Mouse (Mus musculus): Measurements from ENCODE around the gene B3gnt2. TPM values are rescaled to one million over a fixed set of nuclear protein-coding genes. Genes with fewer than 3 reads are reported as not detected.

Gene B3gnt2
- total RNA-seq (2012; rRNA removed) = 25.7 and 52.9 TPM in 2 replicates

GRCm38 (mm10) chr11:22860335-22861227, at the start of gene B3gnt2:
TSS of gene B3gnt2 (minus strand) at chr11:22860961.
- in situ Hi-C loops (cut with MboI; ENCODE audit: low sequenced_read_pairs in 2 of 2, unreplicated experiment in 2 of 2) = no loop called here
- Histone ChIP-seq H3K9me3 (ENCODE audit: control insufficient read depth, insufficient read depth, low read depth, low read length) (no peaks in the 10 kb centered on the region), H3K4me1 (ENCODE audit: control insufficient read depth in 2 of 2, insufficient read depth in 2 of 2, low read length in 2 of 2, poor library complexity in 1 of 2) (peaks cover 6 to 8% of the 10 kb centered on the region in 2 experiments; a peak in 2 of 4 replicates), H3K36me3 (ENCODE audit: control insufficient read depth, insufficient read depth, low read length, poor library complexity, severe bottlenecking) (no peaks in the 10 kb centered on the region), H3K27ac (ENCODE audit: insufficient read depth, low read depth, low read length, poor library complexity, severe bottlenecking) (peak within 1 kb of the TSS; percentile 86), H3K9ac (ENCODE audit: insufficient read depth, low read depth, low read length, poor library complexity, severe bottlenecking) (peak within 1 kb of the TSS; percentile 78), H3K4me3 (ENCODE audit: insufficient read depth in 1 of 2, low read depth in 1 of 2, low read length in 2 of 2, poor library complexity in 1 of 2, severe bottlenecking in 1 of 2) (peak within 1 kb of the TSS; percentile 94 to 97)
- TF ChIP-seq ZC3H11A (IDR thresholded peaks at IDR 0.05; ENCODE audit: borderline replicate concordance, low read depth, low read length) (no peak), CHD2 (IDR thresholded peaks at IDR 0.05; ENCODE audit: low read depth, low read length) (0 out of 2 replicates have a peak, but pooled peaks have one; percentile 23), HCFC1 (IDR thresholded peaks at IDR 0.05; ENCODE audit: borderline replicate concordance, insufficient read depth, low read length) (peak; percentile 31; the same call in 1 of the 2 replicates), ZNF384 (IDR thresholded peaks at IDR 0.05; ENCODE audit: low read depth, low read length) (peak; percentile 94)
- DNase-seq (ENCODE audit: low read depth, low spot score) = peak; percentile 41

- Histone ChIP-seq H3K36me3 (ENCODE audit: control insufficient read depth, insufficient read depth, low read length, poor library complexity, severe bottlenecking) (no peaks in the 10 kb centered on the region), H3K9ac (ENCODE audit: insufficient read depth, low read depth, low read length, poor library complexity, severe bottlenecking) (no peak overlapping the region), H3K4me3 (ENCODE audit: insufficient read depth in 1 of 2, low read depth in 1 of 2, low read length in 2 of 2, poor library complexity in 1 of 2, severe bottlenecking in 1 of 2) (no peak overlapping the region), H3K4me1 (ENCODE audit: control insufficient read depth in 2 of 2, insufficient read depth in 2 of 2, low read length in 2 of 2, poor library complexity in 1 of 2) (no peaks in the 10 kb centered on the region), H3K9me3 (ENCODE audit: control insufficient read depth, insufficient read depth, low read depth, low read length) (no peaks in the 10 kb centered on the region; the same call in 1 of the 2 replicates), H3K27ac (ENCODE audit: insufficient read depth, low read depth, low read length, poor library complexity, severe bottlenecking) (no peak overlapping the region)
- in situ Hi-C loops (cut with MboI; ENCODE audit: low sequenced_read_pairs in 2 of 2, unreplicated experiment in 2 of 2) = no loop called here
- TF ChIP-seq MAFK (IDR thresholded peaks at IDR 0.05; ENCODE audit: insufficient read depth, low read depth, low read length) (no peak), CHD2 (IDR thresholded peaks at IDR 0.05; ENCODE audit: low read depth, low read length) (no peak), HCFC1 (IDR thresholded peaks at IDR 0.05; ENCODE audit: borderline replicate concordance, insufficient read depth, low read length) (no peak), ZC3H11A (IDR thresholded peaks at IDR 0.05; ENCODE audit: borderline replicate concordance, low read depth, low read length) (no peak), ZNF384 (IDR thresholded peaks at IDR 0.05; ENCODE audit: low read depth, low read length) (no peak)
- DNase-seq (ENCODE audit: low read depth, low spot score) = no peak
Observed at GRCm38 (mm10) chr11:22906453-22906865, 45.7 kb upstream of the B3gnt2 start.

GRCm38 (mm10) chr11:22902923-22903322, 42.2 kb upstream of the B3gnt2 start:
- Histone ChIP-seq H3K4me3 (ENCODE audit: insufficient read depth in 1 of 2, low read depth in 1 of 2, low read length in 2 of 2, poor library complexity in 1 of 2, severe bottlenecking in 1 of 2) (no peak overlapping the region), H3K36me3 (ENCODE audit: control insufficient read depth, insufficient read depth, low read length, poor library complexity, severe bottlenecking) (no peaks in the 10 kb centered on the region), H3K9me3 (ENCODE audit: control insufficient read depth, insufficient read depth, low read depth, low read length) (no peaks in the 10 kb centered on the region; the same call in 1 of the 2 replicates), H3K4me1 (ENCODE audit: control insufficient read depth in 2 of 2, insufficient read depth in 2 of 2, low read length in 2 of 2, poor library complexity in 1 of 2) (peaks cover 0 to 5% of the 10 kb centered on the region in 2 experiments; a peak in 2 of 4 replicates), H3K9ac (ENCODE audit: insufficient read depth, low read depth, low read length, poor library complexity, severe bottlenecking) (no peak overlapping the region), H3K27ac (ENCODE audit: insufficient read depth, low read depth, low read length, poor library complexity, severe bottlenecking) (no peak overlapping the region)
- in situ Hi-C loops (cut with MboI; ENCODE audit: low sequenced_read_pairs in 2 of 2, unreplicated experiment in 2 of 2) = no loop called here
- no peak for DNase-seq (ENCODE audit: low read depth, low spot score)
- no peak for TF ChIP-seq CHD2 (IDR thresholded peaks at IDR 0.05; ENCODE audit: low read depth, low read length)
- no peak for TF ChIP-seq MAFK (IDR thresholded peaks at IDR 0.05; ENCODE audit: insufficient read depth, low read depth, low read length)
- TF ChIP-seq ZNF384 (IDR thresholded peaks at IDR 0.05; ENCODE audit: low read depth, low read length) = no peak
- no peak for TF ChIP-seq HCFC1 (IDR thresholded peaks at IDR 0.05; ENCODE audit: borderline replicate concordance, insufficient read depth, low read length)
- no peak for TF ChIP-seq ZC3H11A (IDR thresholded peaks at IDR 0.05; ENCODE audit: borderline replicate concordance, low read depth, low read length)

GRCm38 (mm10) chr11:22900041-22900440, 39.3 kb upstream of the B3gnt2 start:
- DNase-seq (ENCODE audit: low read depth, low spot score) = peak; percentile 9
- TF ChIP-seq HCFC1 (IDR thresholded peaks at IDR 0.05; ENCODE audit: borderline replicate concordance, insufficient read depth, low read length) (no peak), CHD2 (IDR thresholded peaks at IDR 0.05; ENCODE audit: low read depth, low read length) (no peak), ZNF384 (IDR thresholded peaks at IDR 0.05; ENCODE audit: low read depth, low read length) (no peak), ZC3H11A (IDR thresholded peaks at IDR 0.05; ENCODE audit: borderline replicate concordance, low read depth, low read length) (no peak), MAFK (IDR thresholded peaks at IDR 0.05; ENCODE audit: insufficient read depth, low read depth, low read length) (no peak)
- no peaks in the 10 kb centered on the region; the same call in 1 of the 2 replicates for H3K9me3 ChIP-seq (ENCODE audit: control insufficient read depth, insufficient read depth, low read depth, low read length)
- no peak overlapping the region for H3K27ac ChIP-seq (ENCODE audit: insufficient read depth, low read depth, low read length, poor library complexity, severe bottlenecking)
- in situ Hi-C loops (cut with MboI; ENCODE audit: low sequenced_read_pairs in 2 of 2, unreplicated experiment in 2 of 2) = no loop called here
- peaks cover 0 to 7% of the 10 kb centered on the region in 2 experiments; a peak in 2 of 4 replicates for H3K4me1 ChIP-seq (ENCODE audit: control insufficient read depth in 2 of 2, insufficient read depth in 2 of 2, low read length in 2 of 2, poor library complexity in 1 of 2)
- no peak overlapping the region for H3K4me3 ChIP-seq (ENCODE audit: insufficient read depth in 1 of 2, low read depth in 1 of 2, low read length in 2 of 2, poor library complexity in 1 of 2, severe bottlenecking in 1 of 2)
- no peaks in the 10 kb centered on the region for H3K36me3 ChIP-seq (ENCODE audit: control insufficient read depth, insufficient read depth, low read length, poor library complexity, severe bottlenecking)
- H3K9ac ChIP-seq (ENCODE audit: insufficient read depth, low read depth, low read length, poor library complexity, severe bottlenecking) = no peak overlapping the region
